Mouse (Mus musculus) midbrain, postnatal 0 days (tissue): ENCODE data around the gene Herc6. TPM values are rescaled to one million over a fixed set of nuclear protein-coding genes. Genes with fewer than 3 reads are reported as not detected.

Source experiments
- ATAC-seq: fragments of 200-750 bp; cut with Nextera tagmentation; 2 replicates; pipeline ENCODE4 v1.8.0; 2017; ENCODE audit warnings: moderate number of reproducible peaks, mild to moderate bottlenecking, moderate TSS enrichment, moderate library complexity; ENCODE audit not compliant: low FRiP score
- DNase-seq: peaks from one replicate; pipeline ENCODE4 v3.0.0-alpha.2; 2015; ENCODE audit warnings: low spot score
- H3K27ac ChIP-seq: fragments of 300-500 bp; sonication (generic); 2 replicates; pipeline ENCODE4 v1.5.1; 2014; ENCODE audit warnings: low read depth, mild to moderate bottlenecking, low read length, mixed read lengths
- H3K27me3 ChIP-seq: fragments of 300-500 bp; sonication (generic); 2 replicates; pipeline ENCODE4 v1.6.1; 2014; ENCODE audit warnings: low read length, control low read depth, mixed read lengths; ENCODE audit not compliant: insufficient read depth
- H3K36me3 ChIP-seq: fragments of 300-500 bp; sonication (generic); 2 replicates; pipeline ENCODE4 v1.6.1; 2014; ENCODE audit warnings: low read length, control low read depth, mixed read lengths; ENCODE audit not compliant: insufficient read depth
- H3K4me1 ChIP-seq: fragments of 300-500 bp; sonication (generic); 2 replicates; pipeline ENCODE4 v1.6.1; 2014; ENCODE audit warnings: mild to moderate bottlenecking, control low read depth, antibody characterized with exemption, low read length, mixed read lengths; ENCODE audit not compliant: insufficient read depth
- H3K4me2 ChIP-seq: fragments of 300-500 bp; sonication (generic); 2 replicates; pipeline ENCODE4 v1.6.1; 2014; ENCODE audit warnings: low read depth, mild to moderate bottlenecking, low read length, mixed read lengths; ENCODE audit not compliant: poor library complexity, severe bottlenecking
- H3K4me3 ChIP-seq: fragments of 300-500 bp; sonication (generic); 2 replicates; pipeline ENCODE4 v1.5.1; 2014; ENCODE audit warnings: low read depth, mild to moderate bottlenecking, low read length, moderate library complexity
- H3K9ac ChIP-seq: fragments of 300-500 bp; sonication (generic); replicated peaks from 2 replicates; pipeline ENCODE4 v1.6.1; 2014; ENCODE audit warnings: mild to moderate bottlenecking, low read length, moderate library complexity, mixed read lengths; ENCODE audit not compliant: poor library complexity, severe bottlenecking
- H3K9me3 ChIP-seq: fragments of 300-500 bp; sonication (generic); 2 replicates; pipeline ENCODE4 v1.6.1; 2016; ENCODE audit warnings: low read length, control low read depth
- CTCF ChIP-seq: IDR thresholded peaks from 2 replicates; pipeline ENCODE4 v1.5.1; 2016; ENCODE audit warnings: antibody characterized with exemption, mild to moderate bottlenecking
- WGBS: fragments of 180-500 bp; shearing (Covaris S2); extraction: QIAGEN DNeasy Blood & Tissue Kit; methylation state at CpG from one replicate; pipeline ENCODE4 v1.1.7; 2014; 5-methylcytosine and 5-hydroxymethylcytosine counted together
- polyA plus RNA-seq: library from polyadenylated mRNA; unstranded; fragments of >200 nt; fragmentation: Nextera tagmentation; extraction: Ambion mirVana; gene quantifications from 2 replicates; pipeline ENCODE4 v1.2.1, GENCODE M21; 2015
- total RNA-seq: library from RNA; depleted of rRNA; stranded (reverse); fragments of >200 nt; gene quantifications from 2 replicates; pipeline ENCODE4 v1.2.3, GENCODE M21; 2014

Herc6 gene
- total and polyA plus RNA-seq, 2 experiments from 2014 or later: 1.2 to 1.9 TPM

DNA sequence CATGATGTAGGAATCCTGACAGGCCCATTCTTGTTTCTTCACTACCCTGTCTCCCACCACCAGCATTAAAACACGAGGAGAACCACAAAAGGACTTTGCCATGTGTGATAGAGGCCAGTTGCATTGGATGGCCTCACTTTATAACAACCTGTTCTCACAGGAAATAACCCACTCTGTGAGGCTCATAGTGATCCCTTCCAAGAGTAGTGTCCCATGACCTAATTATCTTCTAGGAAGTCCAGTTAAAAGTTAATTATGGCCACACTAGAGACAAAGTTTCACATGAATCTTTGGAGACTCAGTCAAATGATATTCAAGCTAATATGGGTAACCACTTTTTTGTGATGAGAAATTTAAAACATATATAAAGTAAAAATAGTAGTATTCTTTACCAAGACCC is 66.5 kb downstream of the Herc6 start:
- Histone ChIP-seq H3K27me3 (no peaks in the 10 kb centered on the region), H3K4me1 (no peaks in the 10 kb centered on the region), H3K9ac (no peak overlapping the region), H3K4me3 (no peak overlapping the region), H3K36me3 (no peaks in the 10 kb centered on the region), H3K4me2 (no peak overlapping the region), H3K9me3 (no peaks in the 10 kb centered on the region), H3K27ac (no peak overlapping the region)
- no peak for TF ChIP-seq CTCF
- WGBS: 60% methylated on average over 1 of the region's 1 CpGs
- ATAC-seq (no peak), DNase-seq (no peak)

GRCm38 (mm10) chr6:57661295-57661694 is 80.5 kb downstream of the Herc6 start:
- Histone ChIP-seq H3K27ac (no peak overlapping the region), H3K27me3 (no peaks in the 10 kb centered on the region), H3K9ac (no peak overlapping the region), H3K9me3 (no peaks in the 10 kb centered on the region), H3K4me2 (no peak overlapping the region), H3K36me3 (no peaks in the 10 kb centered on the region), H3K4me1 (no peaks in the 10 kb centered on the region), H3K4me3 (no peak overlapping the region)
- ATAC-seq (no peak), DNase-seq (no peak)
- TF ChIP-seq CTCF: no peak
- WGBS: 89% methylated on average over 4 of the region's 4 CpGs

DNA sequence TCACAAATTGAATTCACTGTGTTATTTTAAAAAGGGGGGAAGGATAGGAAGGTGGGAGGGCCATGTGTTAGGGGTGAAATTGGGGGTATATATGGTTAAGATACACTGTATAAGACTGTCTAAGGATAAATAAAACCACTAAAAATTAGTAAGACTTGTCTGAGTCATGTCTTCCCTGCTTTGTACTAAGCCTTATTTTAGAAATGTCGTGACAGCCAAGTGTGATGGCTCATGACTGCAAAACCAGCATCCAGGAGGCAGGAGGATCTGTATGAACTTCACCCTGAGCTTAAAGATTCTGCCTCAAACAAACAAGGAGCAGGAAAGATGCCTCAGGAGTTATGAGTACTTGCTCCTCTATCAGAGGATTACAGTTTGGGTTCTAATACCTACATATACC is 103.4 kb downstream of the Herc6 start:
- ATAC-seq: no peak
- no peak overlapping the region for H3K27ac ChIP-seq
- 96% methylated on average over 1 of the region's 1 CpGs for WGBS
- DNase-seq: no peak
- no peaks in the 10 kb centered on the region for H3K27me3 ChIP-seq
- H3K4me3 ChIP-seq: no peak overlapping the region
- H3K36me3 ChIP-seq: no peaks in the 10 kb centered on the region
- no peaks in the 10 kb centered on the region for H3K4me1 ChIP-seq
- no peaks in the 10 kb centered on the region for H3K9me3 ChIP-seq
- TF ChIP-seq CTCF: no peak
- no peak overlapping the region for H3K9ac ChIP-seq
- H3K4me2 ChIP-seq: no peak overlapping the region

- Histone ChIP-seq H3K4me1 (no peaks in the 10 kb centered on the region), H3K36me3 (no peaks in the 10 kb centered on the region), H3K9me3 (no peaks in the 10 kb centered on the region), H3K4me3 (peak within 1 kb of the TSS; percentile 78), H3K27ac (peak within 1 kb of the TSS; percentile 91), H3K4me2 (peak within 1 kb of the TSS; percentile 87), H3K27me3 (no peaks in the 10 kb centered on the region), H3K9ac (peak within 1 kb of the TSS; percentile 92)
- ATAC-seq: peak; percentile 98
- WGBS: under 1% methylated on average over 51 of the region's 52 CpGs
- TF ChIP-seq CTCF: peak; percentile 18; the same call in 1 of the 2 replicates
- peak; percentile 90 for DNase-seq
These were observed 110.9 kb downstream of the Herc6 start, which contains the start of gene Pyurf for GRCm38 (mm10) chr6:57691467-57692261. TSS of gene Pyurf (minus strand) at chr6:57692078.

- no peak overlapping the region for H3K27ac ChIP-seq
- H3K27me3 ChIP-seq: no peaks in the 10 kb centered on the region
- H3K9ac ChIP-seq: no peak overlapping the region
- no peak for TF ChIP-seq CTCF
- no peaks in the 10 kb centered on the region for H3K36me3 ChIP-seq
- ATAC-seq (no peak), DNase-seq (no peak)
- H3K4me3 ChIP-seq: no peak overlapping the region
- H3K9me3 ChIP-seq: no peaks in the 10 kb centered on the region
- H3K4me2 ChIP-seq: no peak overlapping the region
- H3K4me1 ChIP-seq: no peaks in the 10 kb centered on the region
- WGBS: 89% methylated on average over 3 of the region's 3 CpGs
These were observed 112.3 kb downstream of the Herc6 start for GRCm38 (mm10) chr6:57693116-57693515.

GRCm38 (mm10) chr6:57701686-57702085 is 120.9 kb downstream of the Herc6 start:
- DNase-seq (peak; percentile 13), ATAC-seq (no peak)
- Histone ChIP-seq H3K9ac (peak overlapping the region; percentile 97), H3K4me1 (no peaks in the 10 kb centered on the region), H3K27me3 (no peaks in the 10 kb centered on the region), H3K36me3 (no peaks in the 10 kb centered on the region), H3K9me3 (no peaks in the 10 kb centered on the region), H3K4me3 (peak overlapping the region; percentile 80), H3K27ac (peak overlapping the region; percentile 100), H3K4me2 (peak overlapping the region; percentile 55)
- peak; percentile 14; the same call in 1 of the 2 replicates for TF ChIP-seq CTCF
- WGBS: 25% methylated on average over 4 of the region's 4 CpGs
